Mouse (Mus musculus) small intestine, adult 2 months (tissue): Measurements from ENCODE around the gene Gm49416. TPM values are rescaled to one million over a fixed set of nuclear protein-coding genes. Genes with fewer than 3 reads are reported as not detected.
A peak's percentile ranks its signal among the peaks of the same experiment; 100 is the strongest.

ENCODE experiments used
- H3K27ac ChIP-seq: fragments of 200-500 bp; 2 replicates; pipeline ENCODE4 v1.5.1; 2012; ENCODE audit warnings: low read depth, low read length, control low read depth, inconsistent platforms; ENCODE audit not compliant: insufficient read depth
- H3K27me3 ChIP-seq: fragments of 200-500 bp; 2 replicates; pipeline ENCODE4 v1.6.1; 2012; ENCODE audit warnings: mild to moderate bottlenecking, moderate library complexity, low read length, inconsistent platforms; ENCODE audit not compliant: control insufficient read depth, insufficient read depth
- H3K36me3 ChIP-seq: fragments of 200-500 bp; 2 replicates; pipeline ENCODE4 v1.6.1; 2012; ENCODE audit warnings: mild to moderate bottlenecking, low read length, control low read depth, inconsistent platforms; ENCODE audit not compliant: control insufficient read depth, insufficient read depth
- H3K4me1 ChIP-seq: fragments of 200-500 bp; 2 replicates; pipeline ENCODE4 v1.6.1; 2012; ENCODE audit warnings: low read length, inconsistent platforms, mixed read lengths; ENCODE audit not compliant: control insufficient read depth, insufficient read depth, insufficient read length
- H3K4me3 ChIP-seq: fragments of 200-500 bp; 2 replicates; pipeline ENCODE4 v1.5.1; 2012; ENCODE audit warnings: low read depth, mild to moderate bottlenecking, control low read depth, inconsistent platforms, low read length, moderate library complexity
- CTCF ChIP-seq: fragments of 200-500 bp; IDR thresholded peaks from 2 replicates; pipeline ENCODE4 v1.5.1; 2012; ENCODE audit warnings: low read depth, mild to moderate bottlenecking, control low read depth, inconsistent platforms, low read length, moderate library complexity, mixed read lengths; ENCODE audit not compliant: insufficient replicate concordance, insufficient read length; ENCODE audit errors: extremely low read depth
- POLR2A ChIP-seq: fragments of 200-500 bp; IDR thresholded peaks from 2 replicates; pipeline ENCODE4 v1.6.1; 2012; ENCODE audit warnings: low read depth, mild to moderate bottlenecking, control low read depth, inconsistent platforms, low read length, moderate library complexity
- WGBS: fragments of 180-500 bp; shearing (Covaris S2); methylation state at CpG from one replicate; pipeline ENCODE4 v1.1.7; 2018; 5-methylcytosine and 5-hydroxymethylcytosine counted together
- polyA plus RNA-seq: library from polyadenylated mRNA; depleted of rRNA; stranded (reverse); fragments of >200 nt; gene quantifications from 2 replicates; pipeline ENCODE4 v1.2.3, GENCODE M21; 2012

Gm49416 gene
- polyA plus RNA-seq, 1 experiment = not detected

GRCm38 (mm10) chr19:8908531-8908930, 19.8 kb downstream of the Gm49416 start:
- TF ChIP-seq POLR2A = no peak
- TF ChIP-seq CTCF = no peak

GRCm38 (mm10) chr19:8911810-8912209, 23.1 kb downstream of the Gm49416 start:
- no peak overlapping the region for H3K4me3 ChIP-seq
- no peaks in the 10 kb centered on the region for H3K27me3 ChIP-seq
- H3K4me1 ChIP-seq = no peaks in the 10 kb centered on the region
- 97% methylated on average over 5 of the region's 5 CpGs for WGBS
- TF ChIP-seq POLR2A (no peak), CTCF (no peak)
- H3K27ac ChIP-seq = no peak overlapping the region
- peaks cover 92% of the 10 kb centered on the region for H3K36me3 ChIP-seq

More at GRCm38 (mm10) chr19:8908531-8908930, 19.8 kb downstream of the Gm49416 start:
- Histone ChIP-seq H3K4me3 (no peak overlapping the region), H3K27me3 (no peaks in the 10 kb centered on the region), H3K36me3 (peaks cover 86% of the 10 kb centered on the region), H3K4me1 (no peaks in the 10 kb centered on the region), H3K27ac (no peak overlapping the region)
- 97% methylated on average over 6 of the region's 6 CpGs for WGBS

- no peaks in the 10 kb centered on the region for H3K27me3 ChIP-seq
- no peak for TF ChIP-seq POLR2A
- TF ChIP-seq CTCF = no peak
- no peak overlapping the region for H3K27ac ChIP-seq
- H3K4me1 ChIP-seq = no peaks in the 10 kb centered on the region
- peaks cover 71% of the 10 kb centered on the region for H3K36me3 ChIP-seq
- H3K4me3 ChIP-seq = no peak overlapping the region
- WGBS = 95% methylated on average over 3 of the region's 3 CpGs
These were observed 25.5 kb downstream of the Gm49416 start for GRCm38 (mm10) chr19:8914212-8914611.

GRCm38 (mm10) chr19:8919000-8919399, 30.3 kb downstream of the Gm49416 start:
- 63% methylated on average over 3 of the region's 3 CpGs for WGBS
- Histone ChIP-seq H3K27ac (peak overlapping the region; percentile 53; the same call in 1 of the 2 replicates), H3K4me3 (no peak overlapping the region), H3K4me1 (peaks cover 5% of the 10 kb centered on the region; the same call in 1 of the 2 replicates), H3K36me3 (peaks cover 31% of the 10 kb centered on the region), H3K27me3 (no peaks in the 10 kb centered on the region)
- no peak for TF ChIP-seq POLR2A
- no peak for TF ChIP-seq CTCF

GRCm38 (mm10) chr19:8919684-8920072, 31.0 kb downstream of the Gm49416 start:
- H3K27me3 ChIP-seq = no peaks in the 10 kb centered on the region
- H3K4me1 ChIP-seq = peaks cover 5% of the 10 kb centered on the region; the same call in 1 of the 2 replicates
- TF ChIP-seq POLR2A (no peak), CTCF (no peak)
- H3K4me3 ChIP-seq = no peak overlapping the region
- WGBS = 44% methylated on average over 6 of the region's 6 CpGs
- H3K27ac ChIP-seq = peak overlapping the region; percentile 53
- H3K36me3 ChIP-seq = peaks cover 24% of the 10 kb centered on the region

- 1% methylated on average over 50 of the region's 50 CpGs for WGBS
- peak within 1 kb of the TSS; percentile 71 for H3K4me3 ChIP-seq
- H3K4me1 ChIP-seq = peaks cover 5% of the 10 kb centered on the region; the same call in 1 of the 2 replicates
- H3K36me3 ChIP-seq = peaks cover 19% of the 10 kb centered on the region
- H3K27me3 ChIP-seq = no peaks in the 10 kb centered on the region
- TF ChIP-seq CTCF (no peak), POLR2A (peak; percentile 69)
- H3K27ac ChIP-seq = peak within 1 kb of the TSS; percentile 80
These were observed 31.5 kb downstream of the Gm49416 start, which contains the start of gene B3gat3 for GRCm38 (mm10) chr19:8920073-8920736. Gene B3gat3, plus strand, starts transcription at chr19:8920374.

- Histone ChIP-seq H3K4me1 (peaks cover 5% of the 10 kb centered on the region; the same call in 1 of the 2 replicates), H3K36me3 (peaks cover 14% of the 10 kb centered on the region), H3K27me3 (no peaks in the 10 kb centered on the region), H3K4me3 (peak overlapping the region; percentile 71), H3K27ac (peak overlapping the region; percentile 80)
- TF ChIP-seq CTCF = no peak
- WGBS = under 1% methylated on average over 6 of the region's 6 CpGs
These were observed 32.1 kb downstream of the Gm49416 start for GRCm38 (mm10) chr19:8920836-8921291.
